Mouse (Mus musculus): ENCODE measurements at regions not wholly inside any gene's neighbourhood (a gene's known extent, or its start where the extent isn't known, plus 50 kb on each side); places are given as distances from the start of the nearest gene placed in this dataset.

DNA sequence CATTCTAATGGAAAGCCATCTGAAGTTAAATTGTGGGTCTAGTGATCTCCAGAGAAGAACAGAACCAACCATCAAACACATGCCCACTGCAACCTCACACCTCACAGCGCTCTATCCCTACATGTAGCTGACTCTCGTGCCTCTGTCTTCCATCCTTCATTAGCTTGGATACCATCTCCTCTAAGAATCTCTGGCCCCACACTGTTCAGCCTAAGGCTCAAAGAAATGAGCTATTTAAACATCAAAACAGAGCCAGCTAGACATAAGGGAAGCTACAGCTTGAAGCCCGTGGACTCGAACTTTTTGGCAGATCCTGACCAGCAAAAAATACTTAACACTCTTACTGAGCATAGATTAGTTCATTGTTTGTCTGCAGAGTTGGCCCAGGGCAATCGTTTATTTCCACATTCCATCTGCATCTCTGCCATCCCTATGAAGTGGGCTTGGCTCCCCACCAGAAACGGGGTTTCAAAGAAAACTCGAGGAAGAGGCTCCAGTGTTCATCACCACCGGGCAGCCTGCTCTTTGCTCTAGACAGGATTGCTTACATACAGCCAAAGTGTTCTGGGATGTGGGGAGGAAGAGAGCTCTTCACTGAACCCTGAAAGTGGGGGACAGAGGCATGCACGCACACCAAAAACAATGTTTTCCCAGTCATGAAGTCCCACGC lies 92.4 kb upstream of the Rab3gap2 start:
- TF ChIP-seq EP300 (optimal IDR thresholded peaks at IDR 0.05) (no peak), CTCF (IDR thresholded peaks at IDR 0.05; ENCODE audit: low read depth) (no peak)
